Mouse (Mus musculus) forebrain, embryonic 15.5 days (tissue): ENCODE measurements at regions not wholly inside any gene's neighbourhood (a gene's known extent, or its start where the extent isn't known, plus 50 kb on each side); places are given as distances from the start of the nearest gene placed in this dataset.

Experiments used
- ATAC-seq: fragments of 200-750 bp; cut with Nextera tagmentation; replicated peaks from 2 replicates; pipeline ENCODE4 v1.8.0; 2017; ENCODE audit warnings: mild to moderate bottlenecking, moderate TSS enrichment, moderate library complexity
- H3K27ac ChIP-seq: fragments of 300-500 bp; sonication (generic); replicated peaks from 2 replicates; pipeline ENCODE4 v1.5.1; 2015; ENCODE audit warnings: mild to moderate bottlenecking, inconsistent platforms
- H3K27me3 ChIP-seq: fragments of 300-500 bp; sonication (generic); 2 replicates; pipeline ENCODE4 v1.6.1; 2015; ENCODE audit warnings: inconsistent platforms
- H3K36me3 ChIP-seq: fragments of 300-500 bp; sonication (generic); 2 replicates; pipeline ENCODE4 v1.6.1; 2015; ENCODE audit warnings: mild to moderate bottlenecking, inconsistent platforms
- H3K4me1 ChIP-seq: fragments of 300-500 bp; sonication (generic); 2 replicates; pipeline ENCODE4 v1.6.1; 2015; ENCODE audit warnings: inconsistent platforms
- H3K4me2 ChIP-seq: fragments of 300-500 bp; sonication (generic); replicated peaks from 2 replicates; pipeline ENCODE4 v1.6.1; 2015; ENCODE audit warnings: mild to moderate bottlenecking, inconsistent platforms
- H3K4me3 ChIP-seq: fragments of 300-500 bp; sonication (generic); 2 replicates; pipeline ENCODE4 v1.5.1; 2015; ENCODE audit warnings: mild to moderate bottlenecking, inconsistent platforms
- H3K9ac ChIP-seq: fragments of 300-500 bp; sonication (generic); replicated peaks from 2 replicates; pipeline ENCODE4 v1.6.1; 2015; ENCODE audit warnings: mild to moderate bottlenecking, inconsistent platforms
- H3K9me3 ChIP-seq: fragments of 300-500 bp; sonication (generic); 2 replicates; pipeline ENCODE4 v1.6.1; 2016; ENCODE audit warnings: inconsistent platforms
- WGBS: fragments of 180-500 bp; shearing (Covaris S2); methylation state at CpG from one replicate; pipeline ENCODE4 v1.1.7; 2015; ENCODE audit warnings: mixed read lengths; 5-methylcytosine and 5-hydroxymethylcytosine counted together

DNA sequence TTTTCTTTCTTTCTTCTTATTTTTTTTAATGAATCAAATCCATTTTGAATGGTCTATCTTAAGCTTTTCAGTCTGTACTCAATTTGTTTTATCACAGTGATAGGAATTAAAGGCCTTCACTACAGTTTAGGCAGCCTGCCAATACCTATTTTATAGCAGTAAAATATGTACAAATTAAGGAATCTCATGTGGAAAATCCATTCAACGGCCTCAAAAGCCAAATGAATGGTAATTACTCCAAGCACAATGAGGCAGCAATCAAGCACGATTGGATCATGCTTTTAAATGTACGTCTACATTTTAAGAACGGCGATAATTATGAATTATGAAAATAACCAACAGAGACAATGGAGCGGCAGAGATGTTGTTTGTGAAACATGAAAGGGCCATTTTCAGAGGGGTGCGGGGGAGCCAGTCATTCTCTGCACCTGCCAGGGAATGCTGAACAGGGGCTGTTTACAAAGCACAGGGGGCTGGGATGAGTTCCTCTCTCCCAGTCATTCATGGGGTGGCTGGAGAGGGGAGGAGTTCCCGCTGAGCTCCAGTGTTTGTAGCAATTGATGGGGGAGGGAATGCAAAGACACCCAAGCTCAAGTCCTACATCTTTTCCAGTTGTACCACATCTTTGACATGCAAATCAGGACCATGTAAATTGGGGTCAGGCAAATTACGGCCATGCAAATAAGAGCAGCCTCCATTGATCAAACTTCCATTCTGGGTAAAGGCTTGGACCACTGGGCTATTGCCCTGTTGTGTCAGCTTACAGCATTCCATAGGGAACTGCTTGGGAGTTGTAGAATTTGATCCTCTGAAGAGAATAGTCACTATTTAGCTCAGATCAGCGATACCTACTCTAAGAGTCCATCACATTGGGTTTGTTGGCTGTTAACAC is 381.1 kb upstream of the Castor2 start:
- Histone ChIP-seq H3K36me3 (no peaks in the 10 kb centered on the region), H3K4me3 (no peak overlapping the region), H3K9me3 (no peaks in the 10 kb centered on the region), H3K27me3 (no peaks in the 10 kb centered on the region), H3K27ac (peak overlapping the region; percentile 52), H3K4me2 (peak overlapping the region; percentile 20; the same call in 1 of the 2 replicates), H3K4me1 (peaks cover 17% of the 10 kb centered on the region), H3K9ac (no peak overlapping the region)
- peak; percentile 97 for ATAC-seq
- 4% methylated on average over 10 of the region's 10 CpGs for WGBS

DNA sequence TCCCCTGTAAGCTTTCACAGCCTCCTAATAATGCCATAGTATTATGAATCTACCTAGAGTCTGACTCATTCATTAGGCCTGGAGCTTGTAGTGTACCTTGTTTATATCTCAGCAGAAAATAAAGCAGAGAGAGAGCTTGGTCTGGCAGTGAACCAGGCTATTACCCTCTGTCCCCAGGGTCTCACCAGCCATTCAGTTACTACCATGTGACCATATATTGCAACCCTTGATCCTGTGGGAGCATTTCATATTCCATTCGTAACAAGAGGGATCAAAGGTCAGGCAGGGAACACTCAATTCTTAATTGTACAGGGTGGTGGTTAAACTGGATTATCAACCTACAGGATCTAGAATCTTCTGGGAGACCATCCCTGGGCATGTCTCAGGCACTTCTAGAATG is 383.7 kb upstream of the Castor2 start:
- H3K27ac ChIP-seq, result no peak overlapping the region
- 97% methylated on average over 1 of the region's 1 CpGs for WGBS
- H3K27me3 ChIP-seq, result no peaks in the 10 kb centered on the region
- H3K9me3 ChIP-seq, result no peaks in the 10 kb centered on the region
- H3K9ac ChIP-seq, result no peak overlapping the region
- H3K36me3 ChIP-seq, result no peaks in the 10 kb centered on the region
- H3K4me2 ChIP-seq, result no peak overlapping the region
- peaks cover 17% of the 10 kb centered on the region for H3K4me1 ChIP-seq
- no peak for ATAC-seq
- no peak overlapping the region for H3K4me3 ChIP-seq

DNA sequence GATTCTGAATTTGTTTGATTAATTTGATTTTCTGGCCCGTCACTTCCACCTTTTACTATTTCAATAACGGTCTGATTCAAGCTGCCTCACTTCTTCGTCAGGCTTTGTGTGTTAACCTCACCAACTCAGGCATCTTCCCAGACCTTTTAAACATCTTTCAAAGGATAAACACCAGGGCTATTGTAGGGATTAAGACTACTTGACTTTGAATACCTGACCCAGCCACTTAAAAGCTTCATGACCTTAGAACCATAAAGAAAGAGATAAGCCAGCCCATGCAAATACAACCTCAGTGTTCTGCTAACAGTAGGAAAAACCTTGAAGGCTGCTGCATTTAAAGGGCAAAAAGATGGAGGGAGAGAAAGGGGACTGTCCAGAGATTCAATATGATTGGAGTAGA is 386.9 kb upstream of the Castor2 start:
- Histone ChIP-seq H3K9ac (no peak overlapping the region), H3K4me2 (no peak overlapping the region), H3K36me3 (no peaks in the 10 kb centered on the region), H3K4me1 (peaks cover 9% of the 10 kb centered on the region), H3K27me3 (no peaks in the 10 kb centered on the region), H3K27ac (no peak overlapping the region), H3K4me3 (no peak overlapping the region), H3K9me3 (no peaks in the 10 kb centered on the region)
- 49% methylated on average over 3 of the region's 3 CpGs for WGBS
- ATAC-seq, result no peak

- Histone ChIP-seq H3K4me3 (no peak overlapping the region), H3K9me3 (no peaks in the 10 kb centered on the region), H3K27ac (no peak overlapping the region), H3K4me2 (no peak overlapping the region), H3K9ac (no peak overlapping the region), H3K36me3 (no peaks in the 10 kb centered on the region), H3K27me3 (no peaks in the 10 kb centered on the region), H3K4me1 (peaks cover 8% of the 10 kb centered on the region)
- no peak for ATAC-seq
- WGBS, result 22% methylated on average over 8 of the region's 8 CpGs
These were observed 390.6 kb upstream of the Castor2 start for GRCm38 (mm10) chr5:133708881-133709280.

- Histone ChIP-seq H3K27ac (no peak overlapping the region), H3K9ac (no peak overlapping the region), H3K27me3 (no peaks in the 10 kb centered on the region), H3K4me2 (no peak overlapping the region), H3K36me3 (no peaks in the 10 kb centered on the region), H3K4me3 (no peak overlapping the region), H3K4me1 (no peaks in the 10 kb centered on the region), H3K9me3 (no peaks in the 10 kb centered on the region)
- ATAC-seq, result no peak
- 59% methylated on average over 2 of the region's 2 CpGs for whole genome bisulfite sequencing
These were observed 413.3 kb upstream of the Castor2 start for GRCm38 (mm10) chr5:133686206-133686605.

DNA sequence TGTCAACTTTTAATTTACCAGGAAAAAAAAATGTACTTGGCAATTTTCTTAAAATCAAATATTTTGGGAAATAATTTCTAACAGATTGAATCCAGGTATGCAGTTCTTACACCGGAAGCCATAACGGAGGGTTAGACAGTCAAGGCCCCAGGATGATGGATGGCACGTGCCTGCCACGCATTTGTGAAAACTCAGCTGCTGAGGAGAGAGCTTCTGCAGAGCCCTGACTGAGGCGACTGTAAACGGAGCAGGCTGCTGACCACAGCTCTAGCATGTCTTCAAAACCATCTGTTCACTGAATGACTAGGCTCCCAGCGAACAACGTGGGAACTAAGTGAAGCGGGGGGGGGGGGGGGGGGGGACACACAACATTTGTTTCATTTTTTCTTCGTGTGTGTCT is 416.5 kb upstream of the Castor2 start:
- Histone ChIP-seq H3K4me3 (no peak overlapping the region), H3K4me1 (no peaks in the 10 kb centered on the region), H3K4me2 (no peak overlapping the region), H3K27me3 (no peaks in the 10 kb centered on the region), H3K9me3 (0 out of 2 replicates have a peak, but pooled peaks cover 2% of the 10 kb centered on the region), H3K27ac (no peak overlapping the region), H3K36me3 (no peaks in the 10 kb centered on the region), H3K9ac (no peak overlapping the region)
- WGBS, result 67% methylated on average over 9 of the region's 10 CpGs
- no peak for ATAC-seq

GRCm38 (mm10) chr5:133676791-133677450 is 422.6 kb upstream of the Castor2 start:
- H3K9ac ChIP-seq, result no peak overlapping the region
- no peaks in the 10 kb centered on the region for H3K36me3 ChIP-seq
- 0 out of 2 replicates have a peak, but pooled peaks cover 2% of the 10 kb centered on the region for H3K9me3 ChIP-seq
- no peaks in the 10 kb centered on the region for H3K27me3 ChIP-seq
- ATAC-seq, result peak; percentile 91
- no peak overlapping the region for H3K4me3 ChIP-seq
- H3K4me2 ChIP-seq, result no peak overlapping the region
- peak overlapping the region; percentile 89 for H3K27ac ChIP-seq
- peaks cover 31% of the 10 kb centered on the region for H3K4me1 ChIP-seq
- WGBS, result 28% methylated on average over 15 of the region's 15 CpGs

DNA sequence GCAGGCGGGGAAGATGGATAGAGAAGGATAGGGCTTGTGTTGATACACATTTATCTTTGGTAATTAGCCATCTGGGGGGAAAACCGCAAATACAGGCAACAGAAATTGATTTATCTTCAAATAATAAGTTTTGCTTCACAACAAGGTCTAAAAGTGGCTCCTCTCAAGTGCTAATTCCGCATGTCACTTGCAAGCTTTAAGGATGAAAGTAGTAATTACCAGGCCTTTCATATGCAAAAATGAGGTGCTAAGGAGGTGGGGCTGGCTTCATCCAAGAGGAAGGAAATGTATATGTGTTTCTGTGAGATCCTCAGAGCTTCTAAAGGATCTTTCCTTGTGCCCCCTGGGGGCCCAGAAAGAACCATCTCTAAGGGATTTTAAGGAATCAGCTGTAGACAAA is 423.9 kb upstream of the Castor2 start:
- WGBS, result 15% methylated on average over 3 of the region's 3 CpGs
- no peaks in the 10 kb centered on the region for H3K36me3 ChIP-seq
- H3K9ac ChIP-seq, result no peak overlapping the region
- H3K27me3 ChIP-seq, result no peaks in the 10 kb centered on the region
- H3K4me2 ChIP-seq, result no peak overlapping the region
- peaks cover 31% of the 10 kb centered on the region for H3K4me1 ChIP-seq
- 0 out of 2 replicates have a peak, but pooled peaks have one; percentile 30 for ATAC-seq
- peak overlapping the region; percentile 89 for H3K27ac ChIP-seq
- 0 out of 2 replicates have a peak, but pooled peaks cover 2% of the 10 kb centered on the region for H3K9me3 ChIP-seq
- no peak overlapping the region for H3K4me3 ChIP-seq

GRCm38 (mm10) chr5:133666473-133666872 is 433.0 kb upstream of the Castor2 start:
- no peak overlapping the region for H3K4me3 ChIP-seq
- 44% methylated on average over 6 of the region's 6 CpGs for WGBS
- ATAC-seq, result no peak
- H3K36me3 ChIP-seq, result no peaks in the 10 kb centered on the region
- no peaks in the 10 kb centered on the region for H3K27me3 ChIP-seq
- no peak overlapping the region for H3K9ac ChIP-seq
- no peak overlapping the region for H3K27ac ChIP-seq
- H3K4me1 ChIP-seq, result peaks cover 7% of the 10 kb centered on the region; the same call in 1 of the 2 replicates
- no peak overlapping the region for H3K4me2 ChIP-seq
- no peaks in the 10 kb centered on the region for H3K9me3 ChIP-seq

- Histone ChIP-seq H3K27me3 (no peaks in the 10 kb centered on the region), H3K4me1 (peaks cover 7% of the 10 kb centered on the region; the same call in 1 of the 2 replicates), H3K27ac (peak overlapping the region; percentile 50), H3K4me3 (no peak overlapping the region), H3K4me2 (no peak overlapping the region), H3K9ac (no peak overlapping the region), H3K9me3 (no peaks in the 10 kb centered on the region), H3K36me3 (no peaks in the 10 kb centered on the region)
- peak; percentile 68 for ATAC-seq
- 66% methylated on average over 7 of the region's 7 CpGs for WGBS
These were observed 436.8 kb upstream of the Castor2 start for GRCm38 (mm10) chr5:133662474-133663256.

DNA sequence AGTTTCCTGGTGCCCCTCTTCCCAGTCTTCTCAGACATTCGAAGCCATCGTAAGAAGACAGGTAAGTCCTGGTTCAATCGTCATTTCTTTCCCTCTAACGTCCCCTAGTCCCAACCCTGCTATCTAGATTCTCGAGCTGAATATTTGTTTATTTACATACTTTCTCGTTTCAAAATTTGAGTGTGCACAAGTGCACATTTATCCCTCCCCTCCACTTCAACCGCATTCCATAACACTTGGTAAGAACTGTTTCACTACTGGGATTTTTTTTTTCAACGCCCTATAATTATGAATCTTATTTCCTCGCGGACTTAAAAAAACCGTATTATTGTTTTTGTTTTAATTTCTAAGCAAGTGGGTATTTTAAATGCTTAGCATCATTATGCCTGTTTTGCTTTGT is 439.2 kb upstream of the Castor2 start:
- Histone ChIP-seq H3K27ac (no peak overlapping the region), H3K9me3 (no peaks in the 10 kb centered on the region), H3K27me3 (no peaks in the 10 kb centered on the region), H3K9ac (no peak overlapping the region), H3K4me1 (peaks cover 4% of the 10 kb centered on the region; the same call in 1 of the 2 replicates), H3K4me3 (no peak overlapping the region), H3K4me2 (no peak overlapping the region), H3K36me3 (no peaks in the 10 kb centered on the region)
- no peak for ATAC-seq
- WGBS, result 81% methylated on average over 11 of the region's 11 CpGs

DNA sequence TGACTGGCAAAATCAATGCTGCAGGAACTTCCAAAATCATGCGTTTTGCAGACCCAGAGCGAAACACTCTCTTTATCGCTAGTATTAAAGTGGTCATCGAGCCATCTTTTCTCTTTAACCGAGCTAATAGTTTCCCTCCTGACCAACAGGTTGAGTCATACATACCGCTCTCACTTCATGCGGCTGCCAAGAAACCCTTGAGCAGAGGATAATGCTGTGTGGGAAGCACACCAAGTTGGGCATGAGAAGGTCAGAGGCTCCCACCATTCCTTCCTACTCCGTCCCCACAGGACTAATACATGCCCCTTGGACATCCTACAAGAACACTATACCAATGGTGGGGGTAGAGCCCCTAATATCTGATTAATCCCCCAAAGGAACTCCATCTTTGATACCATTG is 442.7 kb upstream of the Castor2 start:
- Histone ChIP-seq H3K9me3 (no peaks in the 10 kb centered on the region), H3K4me1 (no peaks in the 10 kb centered on the region), H3K27me3 (no peaks in the 10 kb centered on the region), H3K36me3 (no peaks in the 10 kb centered on the region), H3K4me2 (no peak overlapping the region), H3K9ac (no peak overlapping the region), H3K27ac (no peak overlapping the region), H3K4me3 (no peak overlapping the region)
- WGBS, result 94% methylated on average over 8 of the region's 8 CpGs
- no peak for ATAC-seq
